Mouse (Mus musculus): ENCODE results near the gene Chchd6. TPM values are rescaled to one million over a fixed set of nuclear protein-coding genes. Genes with fewer than 3 reads are reported as not detected.

The Chchd6 gene
- polyA plus RNA-seq, 1 experiment, result 28.8 TPM

DNA sequence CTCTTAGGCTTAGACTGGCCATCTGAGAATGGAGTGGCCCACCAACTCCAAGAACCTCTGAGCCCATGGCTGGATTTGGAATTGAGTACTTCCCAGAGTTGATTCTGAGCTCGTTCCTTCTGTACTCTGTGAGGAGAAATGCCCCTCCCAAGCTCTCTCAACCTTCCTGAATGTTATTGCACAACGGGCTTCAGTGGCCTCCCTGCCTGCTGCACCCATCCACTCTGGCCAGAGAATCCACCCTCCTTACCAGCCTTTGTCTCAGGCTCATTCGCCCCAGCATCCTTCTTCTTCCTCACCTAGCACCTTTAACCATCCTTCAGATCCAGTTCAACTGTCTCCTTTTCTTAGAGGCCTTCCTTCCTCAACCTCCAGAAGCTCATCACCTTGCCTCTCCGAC lies 32.1 kb downstream of the Chchd6 start:
- no peak overlapping the region for H3K4me3 ChIP-seq (ENCODE audit: insufficient read depth, poor library complexity, severe bottlenecking)

GRCm38 (mm10) chr6:89560826-89561225 lies 34.6 kb downstream of the Chchd6 start:
- H3ac ChIP-seq (ENCODE audit: control insufficient read depth, insufficient read length, low read depth), result no peak overlapping the region
- no peak overlapping the region for H3K4me3 ChIP-seq (ENCODE audit: insufficient read depth, poor library complexity, severe bottlenecking)
- H3K27me3 ChIP-seq (ENCODE audit: control insufficient read depth, insufficient read depth, insufficient read length), result no peaks in the 10 kb centered on the region
- no peaks in the 10 kb centered on the region for H3K79me2 ChIP-seq (ENCODE audit: control insufficient read depth, insufficient read depth)
- H3K79me3 ChIP-seq (ENCODE audit: low read depth), result no peaks in the 10 kb centered on the region
- TF ChIP-seq FOSL1 (IDR thresholded peaks at IDR 0.05; ENCODE audit: insufficient read depth, low read length, poor library complexity, severe bottlenecking), result no peak
- TF ChIP-seq CEBPB (IDR thresholded peaks at IDR 0.05; ENCODE audit: low read depth), result no peak
- TF ChIP-seq USF1 (IDR thresholded peaks at IDR 0.05; ENCODE audit: low read depth), result no peak
- no peak for TF ChIP-seq MAX (IDR thresholded peaks at IDR 0.05)
- no peak for TF ChIP-seq MYOD1 (IDR thresholded peaks at IDR 0.05; ENCODE audit: control insufficient read depth, insufficient read length, low read depth)
- no peak for TF ChIP-seq CTCF (IDR thresholded peaks at IDR 0.05; ENCODE audit: control insufficient read depth, insufficient read depth, insufficient read length)
- no peak for TF ChIP-seq MYOG (IDR thresholded peaks at IDR 0.05; ENCODE audit: control insufficient read depth, extremely low read depth, insufficient read length)
- no peaks in the 10 kb centered on the region for H3K36me3 ChIP-seq (ENCODE audit: control insufficient read depth, insufficient read depth)

More for the DNA sequence above, 32.1 kb downstream of the Chchd6 start:
- TF ChIP-seq CEBPB (IDR thresholded peaks at IDR 0.05; ENCODE audit: low read depth) (no peak), MYOD1 (IDR thresholded peaks at IDR 0.05; ENCODE audit: control insufficient read depth, insufficient read length, low read depth) (no peak), CTCF (IDR thresholded peaks at IDR 0.05; ENCODE audit: control insufficient read depth, insufficient read depth, insufficient read length) (no peak), MAX (IDR thresholded peaks at IDR 0.05) (no peak), FOSL1 (IDR thresholded peaks at IDR 0.05; ENCODE audit: insufficient read depth, low read length, poor library complexity, severe bottlenecking) (no peak), USF1 (IDR thresholded peaks at IDR 0.05; ENCODE audit: low read depth) (no peak), MYOG (IDR thresholded peaks at IDR 0.05; ENCODE audit: control insufficient read depth, extremely low read depth, insufficient read length) (no peak)
- Histone ChIP-seq H3K27me3 (ENCODE audit: control insufficient read depth, insufficient read depth, insufficient read length) (no peaks in the 10 kb centered on the region), H3K79me3 (ENCODE audit: low read depth) (no peaks in the 10 kb centered on the region), H3K36me3 (ENCODE audit: control insufficient read depth, insufficient read depth) (no peaks in the 10 kb centered on the region), H3K79me2 (ENCODE audit: control insufficient read depth, insufficient read depth) (no peaks in the 10 kb centered on the region), H3ac (ENCODE audit: control insufficient read depth, insufficient read length, low read depth) (no peak overlapping the region)

- H3K79me2 ChIP-seq (ENCODE audit: control insufficient read depth, insufficient read depth), result no peaks in the 10 kb centered on the region
- no peak for TF ChIP-seq MYOD1 (IDR thresholded peaks at IDR 0.05; ENCODE audit: control insufficient read depth, insufficient read length, low read depth)
- TF ChIP-seq CEBPB (IDR thresholded peaks at IDR 0.05; ENCODE audit: low read depth), result no peak
- TF ChIP-seq USF1 (IDR thresholded peaks at IDR 0.05; ENCODE audit: low read depth), result no peak
- no peak for TF ChIP-seq CTCF (IDR thresholded peaks at IDR 0.05; ENCODE audit: control insufficient read depth, insufficient read depth, insufficient read length)
- no peak for TF ChIP-seq MAX (IDR thresholded peaks at IDR 0.05)
- TF ChIP-seq MYOG (IDR thresholded peaks at IDR 0.05; ENCODE audit: control insufficient read depth, extremely low read depth, insufficient read length), result no peak
- no peak for TF ChIP-seq FOSL1 (IDR thresholded peaks at IDR 0.05; ENCODE audit: insufficient read depth, low read length, poor library complexity, severe bottlenecking)
- no peaks in the 10 kb centered on the region for H3K27me3 ChIP-seq (ENCODE audit: control insufficient read depth, insufficient read depth, insufficient read length)
- no peaks in the 10 kb centered on the region for H3K79me3 ChIP-seq (ENCODE audit: low read depth)
- no peaks in the 10 kb centered on the region for H3K36me3 ChIP-seq (ENCODE audit: control insufficient read depth, insufficient read depth)
- H3K4me3 ChIP-seq (ENCODE audit: insufficient read depth, poor library complexity, severe bottlenecking), result no peak overlapping the region
- no peak overlapping the region for H3ac ChIP-seq (ENCODE audit: control insufficient read depth, insufficient read length, low read depth)
These were observed 37.8 kb downstream of the Chchd6 start for GRCm38 (mm10) chr6:89557654-89558053.

DNA sequence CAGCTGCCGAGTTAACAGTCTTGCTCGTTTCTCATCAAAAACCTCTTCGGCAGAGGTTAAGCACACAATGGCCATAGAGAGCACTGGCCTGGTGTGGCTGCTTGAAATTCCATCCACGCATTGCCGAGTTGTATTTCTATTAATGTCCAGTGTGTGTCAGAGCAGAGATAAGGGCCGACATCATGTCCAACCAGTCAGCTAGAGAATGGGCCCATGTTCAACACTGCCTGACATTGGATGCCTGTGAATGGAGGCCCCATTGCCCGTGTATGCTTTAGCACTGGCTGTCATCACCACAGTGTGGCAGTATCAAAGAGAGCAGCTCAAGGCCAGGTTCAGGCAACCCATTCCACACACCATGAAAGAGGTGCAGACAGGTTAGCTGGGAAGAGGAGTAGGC lies 38.9 kb downstream of the Chchd6 start:
- Histone ChIP-seq H3K79me3 (ENCODE audit: low read depth) (no peaks in the 10 kb centered on the region), H3K79me2 (ENCODE audit: control insufficient read depth, insufficient read depth) (no peaks in the 10 kb centered on the region), H3K27me3 (ENCODE audit: control insufficient read depth, insufficient read depth, insufficient read length) (no peaks in the 10 kb centered on the region), H3K36me3 (ENCODE audit: control insufficient read depth, insufficient read depth) (no peaks in the 10 kb centered on the region), H3ac (ENCODE audit: control insufficient read depth, insufficient read length, low read depth) (no peak overlapping the region), H3K4me3 (ENCODE audit: insufficient read depth, poor library complexity, severe bottlenecking) (no peak overlapping the region)
- TF ChIP-seq FOSL1 (IDR thresholded peaks at IDR 0.05; ENCODE audit: insufficient read depth, low read length, poor library complexity, severe bottlenecking), result no peak

DNA sequence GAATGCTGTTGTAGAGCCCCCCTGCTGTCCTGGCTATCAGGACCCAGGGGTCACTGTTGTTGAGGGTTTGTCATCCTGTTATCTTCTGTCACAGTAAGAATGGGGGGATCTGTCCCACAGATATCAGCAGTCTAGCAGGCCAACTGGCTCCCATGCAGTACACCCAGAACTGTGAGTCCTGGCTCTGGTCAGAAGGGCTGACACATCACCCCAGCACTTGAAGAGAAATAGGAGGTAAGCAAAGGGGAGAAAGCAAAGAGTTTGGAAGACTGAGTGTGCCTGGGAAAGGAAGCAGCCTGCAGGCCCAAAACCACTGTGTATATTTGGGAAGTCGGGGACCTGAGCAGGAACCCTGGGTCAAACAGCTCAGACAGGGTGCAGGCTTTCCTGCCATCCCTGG lies 39.5 kb downstream of the Chchd6 start:
- TF ChIP-seq USF1 (IDR thresholded peaks at IDR 0.05; ENCODE audit: low read depth), result no peak
- no peak for TF ChIP-seq MYOG (IDR thresholded peaks at IDR 0.05; ENCODE audit: control insufficient read depth, extremely low read depth, insufficient read length)
- TF ChIP-seq MYOD1 (IDR thresholded peaks at IDR 0.05; ENCODE audit: control insufficient read depth, insufficient read length, low read depth), result no peak
- TF ChIP-seq CTCF (IDR thresholded peaks at IDR 0.05; ENCODE audit: control insufficient read depth, insufficient read depth, insufficient read length), result no peak
- no peak for TF ChIP-seq MAX (IDR thresholded peaks at IDR 0.05)
- TF ChIP-seq FOSL1 (IDR thresholded peaks at IDR 0.05; ENCODE audit: insufficient read depth, low read length, poor library complexity, severe bottlenecking), result no peak
- no peak for TF ChIP-seq CEBPB (IDR thresholded peaks at IDR 0.05; ENCODE audit: low read depth)
- H3K79me2 ChIP-seq (ENCODE audit: control insufficient read depth, insufficient read depth), result no peaks in the 10 kb centered on the region
- H3ac ChIP-seq (ENCODE audit: control insufficient read depth, insufficient read length, low read depth), result no peak overlapping the region
- no peaks in the 10 kb centered on the region for H3K36me3 ChIP-seq (ENCODE audit: control insufficient read depth, insufficient read depth)
- no peaks in the 10 kb centered on the region for H3K27me3 ChIP-seq (ENCODE audit: control insufficient read depth, insufficient read depth, insufficient read length)
- H3K4me3 ChIP-seq (ENCODE audit: insufficient read depth, poor library complexity, severe bottlenecking), result no peak overlapping the region
- no peaks in the 10 kb centered on the region for H3K79me3 ChIP-seq (ENCODE audit: low read depth)

- no peaks in the 10 kb centered on the region for H3K79me3 ChIP-seq (ENCODE audit: low read depth)
- no peak overlapping the region for H3K4me3 ChIP-seq (ENCODE audit: insufficient read depth, poor library complexity, severe bottlenecking)
- no peak for TF ChIP-seq CTCF (IDR thresholded peaks at IDR 0.05; ENCODE audit: control insufficient read depth, insufficient read depth, insufficient read length)
- no peak for TF ChIP-seq USF1 (IDR thresholded peaks at IDR 0.05; ENCODE audit: low read depth)
- TF ChIP-seq CEBPB (IDR thresholded peaks at IDR 0.05; ENCODE audit: low read depth), result no peak
- no peak for TF ChIP-seq MYOG (IDR thresholded peaks at IDR 0.05; ENCODE audit: control insufficient read depth, extremely low read depth, insufficient read length)
- no peak for TF ChIP-seq MYOD1 (IDR thresholded peaks at IDR 0.05; ENCODE audit: control insufficient read depth, insufficient read length, low read depth)
- H3K79me2 ChIP-seq (ENCODE audit: control insufficient read depth, insufficient read depth), result no peaks in the 10 kb centered on the region
- H3K36me3 ChIP-seq (ENCODE audit: control insufficient read depth, insufficient read depth), result no peaks in the 10 kb centered on the region
- no peak overlapping the region for H3ac ChIP-seq (ENCODE audit: control insufficient read depth, insufficient read length, low read depth)
- no peaks in the 10 kb centered on the region for H3K27me3 ChIP-seq (ENCODE audit: control insufficient read depth, insufficient read depth, insufficient read length)
These were observed 41.4 kb downstream of the Chchd6 start for GRCm38 (mm10) chr6:89554029-89554428.

Measured in C2C12 (cell line).